Mouse (Mus musculus) forebrain, embryonic 11.5 days (tissue): ENCODE measurements at regions not wholly inside any gene's neighbourhood (a gene's known extent, or its start where the extent isn't known, plus 50 kb on each side); places are given as distances from the start of the nearest gene placed in this dataset.

Experiments used
- ATAC-seq: fragments of 200-750 bp; cut with Nextera tagmentation; replicated peaks from 2 replicates; pipeline ENCODE4 v1.8.0; 2017; ENCODE audit warnings: moderate TSS enrichment; ENCODE audit not compliant: low FRiP score
- DNase-seq: peaks from one replicate; pipeline ENCODE4 v3.0.0-alpha.2; 2017; ENCODE audit warnings: low spot score
- H3K27ac ChIP-seq: fragments of 300-500 bp; sonication (generic); 2 replicates; pipeline ENCODE4 v1.5.1; 2014; ENCODE audit warnings: low read depth, low read length
- H3K27me3 ChIP-seq: fragments of 300-500 bp; sonication (generic); 2 replicates; pipeline ENCODE4 v1.6.1; 2014; ENCODE audit warnings: mild to moderate bottlenecking, low read length, mixed read lengths; ENCODE audit not compliant: control insufficient read depth, insufficient read depth
- H3K36me3 ChIP-seq: fragments of 300-500 bp; sonication (generic); 2 replicates; pipeline ENCODE4 v1.6.1; 2014; ENCODE audit warnings: mild to moderate bottlenecking, low read length, moderate library complexity, mixed read lengths; ENCODE audit not compliant: control insufficient read depth, insufficient read depth
- H3K4me1 ChIP-seq: fragments of 300-500 bp; sonication (generic); replicated peaks from 2 replicates; pipeline ENCODE4 v1.6.1; 2014; ENCODE audit warnings: low read length, mixed read lengths; ENCODE audit not compliant: control insufficient read depth, insufficient read depth
- H3K4me2 ChIP-seq: fragments of 300-500 bp; sonication (generic); 2 replicates; pipeline ENCODE4 v1.6.1; 2014; ENCODE audit warnings: low read depth, mild to moderate bottlenecking, low read length, moderate library complexity, mixed read lengths; ENCODE audit not compliant: severe bottlenecking
- H3K4me3 ChIP-seq: fragments of 300-500 bp; sonication (generic); 2 replicates; pipeline ENCODE4 v1.5.1; 2014; ENCODE audit warnings: low read depth, low read length
- H3K9ac ChIP-seq: fragments of 300-500 bp; sonication (generic); 2 replicates; pipeline ENCODE4 v1.6.1; 2014; ENCODE audit warnings: low read length
- H3K9me3 ChIP-seq: fragments of 300-500 bp; sonication (generic); 2 replicates; pipeline ENCODE4 v1.6.1; 2016; ENCODE audit warnings: low read length, mixed read lengths; ENCODE audit not compliant: control insufficient read depth
- WGBS: fragments of 180-500 bp; shearing (Covaris S2); extraction: QIAGEN DNeasy Blood & Tissue Kit; methylation state at CpG from one replicate; pipeline ENCODE4 v1.1.7; 2014; 5-methylcytosine and 5-hydroxymethylcytosine counted together

- 83% methylated on average over 1 of the region's 1 CpGs for WGBS
- ATAC-seq (no peak), DNase-seq (no peak)
- H3K9me3 ChIP-seq = no peaks in the 10 kb centered on the region
- no peak overlapping the region for H3K9ac ChIP-seq
- no peak overlapping the region for H3K4me2 ChIP-seq
- no peaks in the 10 kb centered on the region for H3K36me3 ChIP-seq
- H3K27ac ChIP-seq = no peak overlapping the region
- no peaks in the 10 kb centered on the region for H3K4me1 ChIP-seq
- no peak overlapping the region for H3K4me3 ChIP-seq
- no peaks in the 10 kb centered on the region for H3K27me3 ChIP-seq
These were observed 207.0 kb upstream of the Ufl1 start for GRCm38 (mm10) chr4:25488479-25489069.

GRCm38 (mm10) chr4:25483621-25483933, 202.0 kb upstream of the Ufl1 start:
- no peaks in the 10 kb centered on the region for H3K9me3 ChIP-seq
- DNase-seq = no peak
- no peaks in the 10 kb centered on the region for H3K27me3 ChIP-seq
- no peak for ATAC-seq
- H3K4me3 ChIP-seq = no peak overlapping the region
- H3K4me1 ChIP-seq = 0 out of 2 replicates have a peak, but pooled peaks cover 3% of the 10 kb centered on the region
- no peak overlapping the region for H3K27ac ChIP-seq
- no peaks in the 10 kb centered on the region for H3K36me3 ChIP-seq
- no peak overlapping the region for H3K9ac ChIP-seq
- H3K4me2 ChIP-seq = no peak overlapping the region
- WGBS = 7% methylated on average over 1 of the region's 1 CpGs

- WGBS = 39% methylated on average over 6 of the region's 6 CpGs
- Histone ChIP-seq H3K36me3 (no peaks in the 10 kb centered on the region), H3K4me1 (0 out of 2 replicates have a peak, but pooled peaks cover 3% of the 10 kb centered on the region), H3K27ac (no peak overlapping the region), H3K9me3 (no peaks in the 10 kb centered on the region), H3K4me3 (no peak overlapping the region), H3K27me3 (no peaks in the 10 kb centered on the region), H3K4me2 (no peak overlapping the region), H3K9ac (no peak overlapping the region)
- ATAC-seq (no peak), DNase-seq (no peak)
These were observed 201.5 kb upstream of the Ufl1 start for GRCm38 (mm10) chr4:25482933-25483620.

- Histone ChIP-seq H3K4me2 (no peak overlapping the region), H3K9me3 (no peaks in the 10 kb centered on the region), H3K27me3 (no peaks in the 10 kb centered on the region), H3K9ac (no peak overlapping the region), H3K36me3 (no peaks in the 10 kb centered on the region), H3K4me3 (no peak overlapping the region), H3K4me1 (no peaks in the 10 kb centered on the region), H3K27ac (no peak overlapping the region)
- ATAC-seq = no peak
- no peak for DNase-seq
These were observed 191.4 kb upstream of the Ufl1 start for GRCm38 (mm10) chr4:25473026-25473425.

GRCm38 (mm10) chr4:25466490-25466889, 184.9 kb upstream of the Ufl1 start:
- no peak overlapping the region for H3K27ac ChIP-seq
- no peak overlapping the region for H3K4me3 ChIP-seq
- H3K27me3 ChIP-seq = no peaks in the 10 kb centered on the region
- no peak overlapping the region for H3K4me2 ChIP-seq
- H3K36me3 ChIP-seq = no peaks in the 10 kb centered on the region
- no peak for ATAC-seq
- H3K9ac ChIP-seq = no peak overlapping the region
- 91% methylated on average over 3 of the region's 3 CpGs for WGBS
- H3K4me1 ChIP-seq = no peaks in the 10 kb centered on the region
- no peaks in the 10 kb centered on the region for H3K9me3 ChIP-seq
- no peak for DNase-seq

GRCm38 (mm10) chr4:25464792-25465590, 183.4 kb upstream of the Ufl1 start:
- 49% methylated on average over 1 of the region's 1 CpGs for WGBS
- no peaks in the 10 kb centered on the region for H3K4me1 ChIP-seq
- no peaks in the 10 kb centered on the region for H3K36me3 ChIP-seq
- H3K9me3 ChIP-seq = no peaks in the 10 kb centered on the region
- no peak for ATAC-seq
- H3K9ac ChIP-seq = no peak overlapping the region
- no peaks in the 10 kb centered on the region for H3K27me3 ChIP-seq
- H3K4me3 ChIP-seq = no peak overlapping the region
- no peak overlapping the region for H3K4me2 ChIP-seq
- DNase-seq = no peak
- no peak overlapping the region for H3K27ac ChIP-seq

GRCm38 (mm10) chr4:25464069-25464468, 182.4 kb upstream of the Ufl1 start:
- Histone ChIP-seq H3K9ac (no peak overlapping the region), H3K27ac (no peak overlapping the region), H3K36me3 (no peaks in the 10 kb centered on the region), H3K27me3 (no peaks in the 10 kb centered on the region), H3K4me3 (no peak overlapping the region), H3K4me2 (no peak overlapping the region), H3K9me3 (no peaks in the 10 kb centered on the region), H3K4me1 (no peaks in the 10 kb centered on the region)
- 85% methylated on average over 1 of the region's 1 CpGs for WGBS
- no peak for ATAC-seq
- DNase-seq = no peak

- no peak for DNase-seq
- no peak for ATAC-seq
These were observed 178.5 kb upstream of the Ufl1 start for GRCm38 (mm10) chr4:25460127-25460526.

More at GRCm38 (mm10) chr4:25460127-25460526, 178.5 kb upstream of the Ufl1 start:
- Histone ChIP-seq H3K27ac (no peak overlapping the region), H3K9ac (no peak overlapping the region), H3K4me1 (no peaks in the 10 kb centered on the region), H3K4me3 (no peak overlapping the region), H3K27me3 (no peaks in the 10 kb centered on the region), H3K4me2 (no peak overlapping the region), H3K9me3 (no peaks in the 10 kb centered on the region), H3K36me3 (no peaks in the 10 kb centered on the region)
- WGBS = 92% methylated on average over 1 of the region's 1 CpGs
